Comparison of ENCODE assay signal across 8 mouse cellular contexts in genomic region chr3:96180727-96181477, GRCm38 (mm10). TPM values are rescaled to one million over a fixed set of nuclear protein-coding genes. Genes with fewer than 3 reads are reported as not detected.
DNase-seq lines count a peak whose midpoint lies in the region; ATAC-seq lines count a peak whose summit lies in the region.

Gene Sv2a, plus strand, starts transcription at chr3:96181151.

- WGBS in liver, embryonic 13.5 days (ENCODE audit: insufficient replicate concordance): 1% methylated on average over 19 of the region's 23 CpGs

- no peak for ATAC-seq in liver, embryonic 13.5 days (ENCODE audit: low read depth)
- ATAC-seq in neutrophil, adult 5-6 weeks (ENCODE audit: extremely low read depth, insufficient number of reproducible peaks, low FRiP score, poor library complexity, severe bottlenecking): peak; percentile 9; the same call in 1 of the 2 replicates

- peaks cover 32% of the 10 kb centered on the region for H3K27me3 ChIP-seq in liver, embryonic 13.5 days

- peak within 1 kb of the TSS; percentile 54 for H3K4me3 ChIP-seq in liver, embryonic 13.5 days (replicated peaks)

- no peak within 1 kb of the TSS for H3K27ac ChIP-seq in liver, embryonic 13.5 days

- H3K9ac ChIP-seq in liver, embryonic 13.5 days: peak within 1 kb of the TSS; percentile 51; the same call in 1 of the 2 replicates

- H3K4me2 ChIP-seq in liver, embryonic 13.5 days: peak within 1 kb of the TSS; percentile 67

- H3K4me1 ChIP-seq in liver, embryonic 13.5 days (replicated peaks): peaks cover 23% of the 10 kb centered on the region

- H3K9me3 ChIP-seq in liver, embryonic 13.5 days (replicated peaks): no peaks in the 10 kb centered on the region

- DNase-seq in spleen, adult 12 weeks (ENCODE audit: low spot score): peak; percentile 8
- DNase-seq in spleen, postnatal 4 days (ENCODE audit: low spot score in 2 of 2): no peak
- peak; percentile 77 for DNase-seq in cerebellum, adult 8-10 months
- DNase-seq in frontal cortex, postnatal 14 days (ENCODE audit: low spot score in 2 of 2): peak; percentile 53 to 65
- DNase-seq in kidney, postnatal 14 days: peak; percentile 64
- no peak for DNase-seq in liver, embryonic 13.5 days
- DNase-seq in yolk sac, embryonic 10.5 days (ENCODE audit: low spot score): peak; percentile 34

- H3K36me3 ChIP-seq in liver, embryonic 13.5 days: peaks cover 28% of the 10 kb centered on the region

RNA-seq across cellular contexts. Expression of gene Sv2a, which starts in this region (rescaled TPM):
- 0.44 and 0.49 TPM in 2 replicates for polyA plus RNA-seq in liver, embryonic 13.5 days (2015; fragmentation: Nextera tagmentation; extraction: Ambion mirVana)
- total RNA-seq in neutrophil, adult 5-6 weeks (2017): 0.74 and 0.81 TPM in 2 replicates

Comparison
In these comparisons a context has a peak if more than half of its experiments do, and no peak if none do; other contexts are left out.
1. DNase-seq: peak in spleen, adult 12 weeks (single experiment), cerebellum, adult 8-10 months (single experiment), frontal cortex, postnatal 14 days (2 of 2), kidney, postnatal 14 days (single experiment) and yolk sac, embryonic 10.5 days (single experiment); none in spleen, postnatal 4 days (0 of 2) and liver, embryonic 13.5 days (single experiment).
2. Peak in ATAC-seq in neutrophil, adult 5-6 weeks; RNA of the gene not detected or under 1 TPM.